Mouse (Mus musculus) hindbrain, embryonic 10.5 days (tissue): ENCODE measurements around the gene Ift57. TPM values are rescaled to one million over a fixed set of nuclear protein-coding genes. Genes with fewer than 3 reads are reported as not detected.

Source experiments
- DNase-seq: peaks from one replicate; pipeline ENCODE4 v3.0.0-alpha.2; 2017; ENCODE audit warnings: low spot score
- H3K27ac ChIP-seq: fragments of 300-500 bp; sonication (generic); 2 replicates; pipeline ENCODE4 v1.5.1; 2016; ENCODE audit warnings: mild to moderate bottlenecking, moderate library complexity
- H3K27me3 ChIP-seq: fragments of 300-500 bp; sonication (generic); 2 replicates; pipeline ENCODE4 v1.6.1; 2016; ENCODE audit warnings: mild to moderate bottlenecking; ENCODE audit not compliant: poor library complexity, insufficient read depth, severe bottlenecking
- H3K36me3 ChIP-seq: fragments of 300-500 bp; sonication (generic); 2 replicates; pipeline ENCODE4 v1.6.1; 2016; ENCODE audit warnings: mild to moderate bottlenecking, moderate library complexity
- H3K4me1 ChIP-seq: fragments of 300-500 bp; sonication (generic); replicated peaks from 2 replicates; pipeline ENCODE4 v1.6.1; 2016; ENCODE audit warnings: mild to moderate bottlenecking
- H3K4me3 ChIP-seq: fragments of 300-500 bp; sonication (generic); 2 replicates; pipeline ENCODE4 v1.5.1; 2016; ENCODE audit warnings: mild to moderate bottlenecking, moderate library complexity
- H3K9me3 ChIP-seq: fragments of 300-500 bp; sonication (generic); 2 replicates; pipeline ENCODE4 v1.6.1; 2016; ENCODE audit warnings: mild to moderate bottlenecking, moderate library complexity
- WGBS: fragments of 180-500 bp; shearing (Covaris S2); methylation state at CpG from one replicate; pipeline ENCODE4 v1.1.7; 2016; 5-methylcytosine and 5-hydroxymethylcytosine counted together
- polyA plus RNA-seq: library from polyadenylated mRNA; unstranded; fragments of >200 nt; fragmentation: Nextera tagmentation; extraction: Ambion mirVana; gene quantifications from 2 replicates; pipeline ENCODE4 v1.2.1, GENCODE M21; 2016

Ift57 gene
- polyA plus RNA-seq, 1 experiment from 2014 or later, result 31.2 TPM

DNA sequence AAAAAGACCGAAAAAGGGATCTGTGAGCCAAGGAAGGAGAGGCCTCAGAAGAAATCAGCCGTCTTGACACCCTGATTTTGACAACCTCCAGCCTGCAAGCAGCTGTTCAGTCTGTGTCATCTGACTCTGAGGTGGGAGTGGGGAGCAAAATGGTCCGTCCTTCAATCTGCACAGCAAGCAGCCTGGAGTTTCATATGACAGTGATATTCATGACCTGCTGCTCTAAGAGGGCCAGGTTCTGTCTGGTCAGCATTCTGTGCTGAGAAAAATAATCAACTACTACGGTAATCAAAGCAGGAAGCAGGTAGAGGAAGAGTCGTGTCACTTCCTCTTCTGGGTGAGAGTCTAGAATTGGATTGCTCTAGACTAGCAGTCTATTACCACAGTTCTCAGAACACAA, 102.4 kb downstream of the Ift57 start:
- Histone ChIP-seq H3K9me3 (no peaks in the 10 kb centered on the region), H3K36me3 (no peaks in the 10 kb centered on the region), H3K4me3 (no peak overlapping the region), H3K27ac (no peak overlapping the region), H3K4me1 (peaks cover 28% of the 10 kb centered on the region), H3K27me3 (no peaks in the 10 kb centered on the region)
- DNase-seq, result no peak
- WGBS, result 72% methylated on average over 5 of the region's 5 CpGs

DNA sequence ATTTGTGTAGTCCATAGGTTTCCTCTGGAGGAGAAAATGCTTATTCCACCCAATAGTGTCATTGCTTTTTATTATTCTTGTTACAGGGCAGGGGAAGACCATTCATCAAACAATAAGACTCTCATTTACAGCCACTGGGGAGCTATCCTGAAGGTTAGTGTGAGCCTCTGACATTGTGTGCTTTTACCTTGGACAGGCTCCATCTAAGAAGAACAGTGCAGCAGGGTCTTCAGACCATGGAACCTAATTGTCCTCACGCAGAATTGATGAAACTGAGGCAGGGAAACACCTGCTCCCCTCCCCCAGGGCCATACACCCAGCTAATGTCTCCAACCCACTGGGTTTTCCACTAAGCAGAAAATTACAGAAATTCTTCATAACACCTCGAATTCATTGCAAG, 104.0 kb downstream of the Ift57 start:
- DNase-seq, result no peak
- no peaks in the 10 kb centered on the region for H3K36me3 ChIP-seq
- peaks cover 28% of the 10 kb centered on the region for H3K4me1 ChIP-seq
- H3K27ac ChIP-seq, result no peak overlapping the region
- no peaks in the 10 kb centered on the region for H3K9me3 ChIP-seq
- H3K4me3 ChIP-seq, result no peak overlapping the region
- H3K27me3 ChIP-seq, result no peaks in the 10 kb centered on the region
- WGBS, result 57% methylated on average over 2 of the region's 2 CpGs

DNA sequence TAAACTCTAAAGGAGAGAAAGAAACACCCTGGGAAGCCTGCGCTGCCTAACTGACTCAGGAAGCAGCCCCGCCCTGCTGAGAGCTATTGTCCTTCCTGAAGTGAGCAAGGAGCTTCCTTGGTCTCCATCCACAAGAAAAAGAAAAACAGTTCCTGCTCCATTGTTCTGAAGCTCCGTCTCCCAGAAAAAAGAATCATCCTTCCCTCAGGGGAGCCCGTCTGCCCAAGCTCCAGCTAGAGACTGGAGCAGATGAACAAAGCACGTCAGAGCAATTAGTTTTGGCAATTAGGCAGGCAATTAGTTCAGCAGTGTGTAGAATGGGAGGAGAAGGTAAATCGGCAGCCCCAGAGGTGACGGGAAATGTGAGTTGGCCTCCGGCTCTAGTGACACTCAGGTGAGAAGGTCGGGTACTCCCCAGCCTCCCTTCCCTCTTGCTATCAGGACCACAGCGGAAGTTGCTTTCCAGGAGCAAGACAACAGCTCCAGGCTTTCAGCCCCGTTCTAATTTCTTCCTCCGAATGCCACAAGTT, 105.0 kb downstream of the Ift57 start:
- Histone ChIP-seq H3K27me3 (no peaks in the 10 kb centered on the region), H3K36me3 (no peaks in the 10 kb centered on the region), H3K27ac (peak overlapping the region; percentile 84), H3K4me1 (peaks cover 28% of the 10 kb centered on the region), H3K4me3 (peak overlapping the region; percentile 45), H3K9me3 (no peaks in the 10 kb centered on the region)
- WGBS, result 2% methylated on average over 12 of the region's 12 CpGs
- DNase-seq, result peak; percentile 39

DNA sequence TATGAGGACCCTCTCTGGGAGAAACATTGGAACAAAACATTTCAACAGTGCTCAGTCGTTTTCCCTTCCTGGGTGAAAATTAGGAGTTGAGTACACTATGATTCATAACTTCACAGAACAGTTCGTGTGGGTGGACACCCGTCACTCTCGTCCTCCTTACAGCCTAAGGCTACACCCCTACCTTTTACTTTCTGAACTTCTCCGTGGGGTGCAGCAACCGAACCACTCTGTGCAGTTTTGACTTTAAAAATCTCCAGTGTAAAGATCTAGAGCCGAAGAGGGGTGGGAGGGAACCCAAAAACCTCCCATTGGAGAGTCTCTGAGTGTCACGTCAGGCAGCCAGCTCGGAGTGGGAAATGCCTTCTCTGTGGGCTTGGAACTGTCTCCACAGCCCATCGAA, 107.9 kb downstream of the Ift57 start:
- DNase-seq, result no peak
- 84% methylated on average over 10 of the region's 10 CpGs for WGBS

DNA sequence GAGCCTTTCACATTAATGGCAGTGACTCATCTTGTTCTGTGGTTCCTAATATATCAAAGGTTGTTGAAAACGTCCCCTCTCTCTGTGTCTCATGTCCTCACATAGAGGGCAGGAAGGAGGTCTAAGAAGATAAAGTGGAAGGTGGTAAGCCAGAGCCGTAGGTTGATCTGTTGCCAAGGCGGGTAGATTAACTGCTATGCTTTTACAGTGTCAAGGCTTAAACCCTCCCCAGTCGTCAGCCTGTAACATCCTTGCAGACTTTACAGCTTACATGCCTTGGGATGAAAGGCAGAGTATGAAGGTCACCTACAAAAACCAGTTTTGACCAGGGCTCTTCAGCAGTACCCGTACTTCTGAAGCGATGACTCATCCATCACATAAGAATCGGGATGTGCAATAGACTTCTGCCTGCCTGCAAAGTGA, 108.4 kb downstream of the Ift57 start:
- Histone ChIP-seq H3K36me3 (no peaks in the 10 kb centered on the region), H3K4me3 (no peak overlapping the region), H3K27me3 (no peaks in the 10 kb centered on the region), H3K9me3 (no peaks in the 10 kb centered on the region), H3K27ac (no peak overlapping the region), H3K4me1 (peaks cover 25% of the 10 kb centered on the region)
- 92% methylated on average over 7 of the region's 7 CpGs for WGBS
- no peak for DNase-seq

More for the DNA sequence above, 107.9 kb downstream of the Ift57 start:
- peaks cover 28% of the 10 kb centered on the region for H3K4me1 ChIP-seq
- no peaks in the 10 kb centered on the region for H3K9me3 ChIP-seq
- no peaks in the 10 kb centered on the region for H3K27me3 ChIP-seq
- no peak overlapping the region for H3K4me3 ChIP-seq
- no peaks in the 10 kb centered on the region for H3K36me3 ChIP-seq
- no peak overlapping the region for H3K27ac ChIP-seq

DNA sequence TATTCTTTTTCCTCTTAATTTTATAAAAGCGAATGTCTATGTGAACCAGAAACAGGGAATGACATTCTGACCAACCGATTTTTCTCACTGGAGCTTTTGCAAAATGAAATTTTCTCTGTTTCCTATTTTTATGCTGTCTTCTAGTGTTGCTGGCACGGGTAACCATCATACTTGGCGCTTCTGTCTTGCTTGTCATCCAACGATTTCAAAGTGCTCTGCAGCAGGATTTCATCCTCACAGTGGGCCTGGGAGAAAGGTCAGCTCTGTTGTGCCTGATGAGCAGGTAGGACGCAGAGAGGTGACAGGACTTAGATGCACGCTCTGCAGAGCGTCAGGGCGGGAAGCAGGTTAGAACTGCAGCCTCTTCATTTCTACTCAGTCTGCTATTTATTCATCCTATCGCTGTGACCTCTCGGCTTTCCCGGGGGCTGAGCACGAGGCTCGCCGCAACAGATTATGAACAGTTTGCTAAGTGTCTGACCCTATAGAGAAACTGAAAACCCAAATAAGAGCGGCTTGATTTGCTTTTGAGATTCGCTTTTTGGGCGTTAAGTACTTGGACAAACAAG, 108.9 kb downstream of the Ift57 start:
- H3K27me3 ChIP-seq, result no peaks in the 10 kb centered on the region
- no peak for DNase-seq
- WGBS, result 88% methylated on average over 18 of the region's 18 CpGs

DNA sequence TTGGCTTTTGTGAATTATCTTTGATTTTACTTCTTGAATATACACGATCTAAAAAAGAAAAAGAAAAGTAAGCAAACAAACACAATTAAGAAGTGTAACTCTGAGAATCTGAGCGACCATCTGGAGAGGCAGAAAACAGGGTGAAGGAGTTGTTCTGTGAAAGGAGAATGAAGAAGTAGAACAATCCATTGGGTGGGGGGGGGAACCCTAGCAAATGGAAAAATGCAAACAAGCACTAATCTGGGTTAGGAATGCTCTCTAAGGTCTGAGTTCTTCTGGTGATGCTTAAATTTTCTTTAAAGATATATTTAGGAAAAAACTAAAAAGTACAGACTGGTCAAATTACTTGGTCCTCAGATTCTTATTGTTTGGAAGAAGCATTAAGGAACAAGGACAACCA, 112.9 kb downstream of the Ift57 start:
- Histone ChIP-seq H3K9me3 (no peaks in the 10 kb centered on the region), H3K36me3 (no peaks in the 10 kb centered on the region), H3K4me3 (no peak overlapping the region), H3K4me1 (no peaks in the 10 kb centered on the region), H3K27ac (no peak overlapping the region), H3K27me3 (no peaks in the 10 kb centered on the region)
- WGBS, result 85% methylated on average over 2 of the region's 2 CpGs
- DNase-seq, result no peak

More for the DNA sequence above, 108.9 kb downstream of the Ift57 start:
- no peak overlapping the region for H3K27ac ChIP-seq
- no peaks in the 10 kb centered on the region for H3K9me3 ChIP-seq
- H3K4me3 ChIP-seq, result no peak overlapping the region
- peaks cover 23% of the 10 kb centered on the region for H3K4me1 ChIP-seq
- H3K36me3 ChIP-seq, result no peaks in the 10 kb centered on the region

DNA sequence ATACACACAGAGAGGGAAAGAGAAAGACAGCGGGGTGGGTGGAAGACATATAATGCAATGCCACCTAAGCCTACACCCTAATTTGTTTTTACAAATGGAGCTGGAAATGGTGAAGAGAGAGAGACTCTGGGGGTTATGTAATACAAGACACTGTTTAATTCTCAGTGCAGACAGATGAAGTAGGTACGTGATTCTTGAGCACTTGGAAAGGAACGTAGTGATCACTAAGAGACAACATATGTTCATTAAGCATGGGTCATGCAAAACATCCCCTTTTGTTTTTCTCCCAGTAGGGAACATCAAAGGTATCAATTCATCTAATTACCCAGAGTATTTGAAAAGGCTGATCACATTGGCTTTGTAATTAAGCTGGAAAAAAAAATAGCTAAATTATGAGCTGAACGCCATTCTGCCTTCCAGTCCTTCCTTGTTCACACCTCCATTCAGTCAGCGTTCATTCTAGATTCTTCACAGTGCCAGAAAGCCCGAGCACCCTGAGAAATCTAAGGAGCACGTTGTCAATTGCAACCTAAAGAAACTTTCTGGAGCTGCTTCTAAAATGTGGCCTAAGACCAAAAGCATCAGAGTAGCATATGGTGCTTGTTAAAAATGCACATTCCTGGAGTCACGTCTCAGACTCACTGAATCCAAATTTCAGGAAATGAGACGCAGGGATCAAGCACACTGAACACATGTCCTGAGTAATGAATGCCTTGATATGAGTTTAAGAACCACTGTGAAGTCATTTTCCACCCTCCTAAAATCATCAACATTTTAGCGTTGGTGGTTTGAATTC, 114.0 kb downstream of the Ift57 start:
- Histone ChIP-seq H3K27ac (no peak overlapping the region), H3K27me3 (no peaks in the 10 kb centered on the region), H3K9me3 (no peaks in the 10 kb centered on the region), H3K36me3 (no peaks in the 10 kb centered on the region), H3K4me1 (no peaks in the 10 kb centered on the region), H3K4me3 (no peak overlapping the region)
- 71% methylated on average over 10 of the region's 10 CpGs for WGBS
- DNase-seq, result no peak

DNA sequence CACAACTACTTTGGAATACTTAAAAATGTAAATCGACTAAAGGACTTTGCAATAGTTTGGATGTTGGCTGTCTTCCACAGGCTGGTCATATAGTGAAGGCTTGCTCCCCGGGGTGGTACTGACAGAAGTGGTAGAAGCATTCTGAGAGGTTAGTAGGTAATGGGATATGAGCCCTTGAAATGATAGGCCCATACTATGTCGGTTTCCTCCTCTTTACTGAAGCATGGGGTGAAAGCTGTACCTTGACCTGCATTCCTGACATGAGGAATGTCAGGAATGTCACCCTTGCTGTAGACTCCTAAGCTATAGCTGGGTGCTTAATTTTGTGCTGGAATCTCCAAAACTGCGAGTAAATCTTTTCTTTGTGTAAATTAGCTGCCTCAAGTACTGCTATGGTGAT, 115.4 kb downstream of the Ift57 start:
- no peak for DNase-seq

More for the DNA sequence above, 115.4 kb downstream of the Ift57 start:
- H3K9me3 ChIP-seq, result no peaks in the 10 kb centered on the region
- no peak overlapping the region for H3K27ac ChIP-seq
- no peaks in the 10 kb centered on the region for H3K27me3 ChIP-seq
- 69% methylated on average over 4 of the region's 4 CpGs for WGBS
- no peaks in the 10 kb centered on the region for H3K36me3 ChIP-seq
- H3K4me3 ChIP-seq, result no peak overlapping the region
- no peaks in the 10 kb centered on the region for H3K4me1 ChIP-seq

Other genes with a start within 250 kb of the Ift57 start
- 43.3 and 44.1 TPM in 2 replicates for gene Cd47, start 101.3 kb downstream of the Ift57 start, polyA plus RNA-seq